Mouse (Mus musculus): ENCODE measurements around the gene Plekhm3. TPM values are rescaled to one million over a fixed set of nuclear protein-coding genes. Genes with fewer than 3 reads are reported as not detected.

Plekhm3 gene
- polyA plus RNA-seq, 1 experiment from 2014 or later = 7.5 TPM

DNA sequence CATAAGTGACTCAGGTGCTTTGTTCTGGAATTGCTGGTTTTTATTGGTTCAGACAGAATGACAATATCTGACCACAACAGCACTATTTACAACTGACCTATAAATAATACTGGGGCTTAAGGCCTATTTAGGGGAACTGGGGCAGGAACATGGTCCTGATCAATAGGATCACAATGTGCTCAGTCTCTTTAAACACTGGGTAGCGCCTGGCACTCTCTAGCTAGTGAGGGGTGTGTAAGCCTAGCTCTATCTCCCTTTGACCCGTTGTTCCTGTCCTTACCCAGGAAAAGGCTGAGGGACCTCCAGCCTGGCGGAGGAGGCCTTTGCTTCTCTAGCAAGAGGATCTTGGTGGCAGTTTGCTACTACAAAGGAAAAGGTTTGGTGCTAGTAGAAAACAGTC, 111.6 kb downstream of the Plekhm3 start:
- Histone ChIP-seq H3K9me3 (replicated peaks) (no peaks in the 10 kb centered on the region), H3K4me3 (no peak overlapping the region), H3K4me1 (peaks cover 23% of the 10 kb centered on the region), H3K9ac (no peak overlapping the region), H3K4me2 (no peak overlapping the region), H3K36me3 (ENCODE audit: poor library complexity, severe bottlenecking) (no peaks in the 10 kb centered on the region), H3K27me3 (no peaks in the 10 kb centered on the region), H3K27ac (no peak overlapping the region)
- no peak for ATAC-seq
- WGBS = 68% methylated on average over 3 of the region's 3 CpGs

DNA sequence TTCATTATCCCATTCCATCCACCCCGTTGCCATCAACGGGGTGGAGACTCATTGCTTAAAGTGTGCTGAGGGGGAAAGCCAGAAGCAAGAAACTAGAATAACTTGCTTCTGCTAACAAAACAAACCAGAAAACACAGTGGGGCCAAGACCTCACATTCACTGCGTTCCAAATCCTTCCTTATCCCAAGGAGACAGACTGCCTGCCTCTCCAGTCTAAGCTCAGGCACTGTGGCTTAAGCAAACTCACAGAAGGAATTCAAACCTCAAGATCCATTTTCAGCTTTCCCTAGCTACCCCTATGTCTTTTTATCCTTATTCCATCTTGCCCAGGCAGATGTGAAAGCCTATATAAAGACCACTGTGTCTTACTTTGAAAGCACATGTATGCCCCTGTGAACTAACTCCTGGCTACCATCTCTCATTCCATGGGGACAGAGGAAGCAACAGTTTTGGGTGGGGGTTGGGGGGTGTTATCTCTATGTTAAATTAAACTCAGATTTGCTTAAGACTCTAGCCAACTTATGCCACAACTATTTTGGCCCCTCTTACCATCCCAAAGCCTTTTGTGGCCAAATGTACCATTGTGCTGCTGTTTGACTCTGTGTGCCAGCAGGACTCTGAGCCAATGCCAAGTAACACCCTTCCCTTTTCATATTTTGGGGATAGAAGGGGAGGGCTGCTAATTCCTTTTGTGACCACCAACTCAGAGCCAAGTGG, 112.6 kb downstream of the Plekhm3 start:
- Histone ChIP-seq H3K4me3 (no peak overlapping the region), H3K36me3 (ENCODE audit: poor library complexity, severe bottlenecking) (no peaks in the 10 kb centered on the region), H3K9ac (no peak overlapping the region), H3K27me3 (no peaks in the 10 kb centered on the region), H3K4me1 (peaks cover 15% of the 10 kb centered on the region), H3K9me3 (replicated peaks) (no peaks in the 10 kb centered on the region), H3K27ac (no peak overlapping the region), H3K4me2 (no peak overlapping the region)
- WGBS = 73% methylated on average over 3 of the region's 3 CpGs
- no peak for ATAC-seq

DNA sequence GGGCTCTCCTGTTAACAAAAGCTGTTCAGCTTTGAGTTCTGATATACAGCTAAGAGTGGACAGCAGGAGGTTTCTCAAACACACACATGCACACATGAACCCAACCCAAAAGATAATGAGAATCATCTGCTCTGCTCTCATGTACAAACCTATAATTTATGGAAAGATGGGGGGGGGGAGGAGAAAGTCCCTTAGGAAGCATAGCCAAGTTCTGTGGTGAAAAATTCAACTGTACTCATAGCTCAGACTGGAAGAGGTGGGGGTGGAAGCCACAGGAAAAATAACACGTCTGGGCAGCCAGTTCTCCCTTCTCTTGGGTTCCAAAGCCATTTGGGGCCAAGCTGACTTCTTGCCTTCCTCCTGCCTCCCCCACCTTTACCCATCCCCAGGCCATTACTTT, 115.7 kb downstream of the Plekhm3 start:
- H3K4me3 ChIP-seq = no peak overlapping the region
- ATAC-seq = no peak
- WGBS = 76% methylated on average over 1 of the region's 1 CpGs
- no peak overlapping the region for H3K27ac ChIP-seq
- no peaks in the 10 kb centered on the region for H3K4me1 ChIP-seq
- H3K9ac ChIP-seq = no peak overlapping the region
- H3K9me3 ChIP-seq (replicated peaks) = no peaks in the 10 kb centered on the region
- H3K4me2 ChIP-seq = no peak overlapping the region
- no peaks in the 10 kb centered on the region for H3K36me3 ChIP-seq (ENCODE audit: poor library complexity, severe bottlenecking)
- H3K27me3 ChIP-seq = no peaks in the 10 kb centered on the region

DNA sequence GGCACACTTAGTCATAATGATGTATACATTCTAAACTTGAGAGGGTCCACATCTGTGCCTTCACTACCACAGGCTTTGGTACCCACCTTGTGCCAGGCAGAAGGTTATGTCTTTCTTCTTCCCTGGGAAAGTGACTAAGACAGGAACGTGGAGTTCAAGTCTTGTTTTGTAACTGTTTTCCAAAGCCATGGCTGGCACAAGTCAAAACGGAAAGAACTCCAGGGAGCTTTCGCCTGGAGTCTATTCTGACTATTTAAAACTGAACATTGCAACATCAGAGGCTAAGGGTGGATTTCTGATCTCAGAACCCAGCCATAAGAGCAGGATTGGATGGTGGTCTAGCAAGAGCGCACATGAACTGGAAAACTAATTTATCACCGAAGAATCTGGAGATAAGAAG, 120.0 kb downstream of the Plekhm3 start:
- Histone ChIP-seq H3K4me2 (no peak overlapping the region), H3K36me3 (ENCODE audit: poor library complexity, severe bottlenecking) (no peaks in the 10 kb centered on the region), H3K4me3 (no peak overlapping the region), H3K9ac (no peak overlapping the region), H3K27ac (no peak overlapping the region), H3K9me3 (replicated peaks) (no peaks in the 10 kb centered on the region), H3K27me3 (no peaks in the 10 kb centered on the region), H3K4me1 (no peaks in the 10 kb centered on the region)
- no peak for ATAC-seq
- WGBS = 87% methylated on average over 5 of the region's 5 CpGs

DNA sequence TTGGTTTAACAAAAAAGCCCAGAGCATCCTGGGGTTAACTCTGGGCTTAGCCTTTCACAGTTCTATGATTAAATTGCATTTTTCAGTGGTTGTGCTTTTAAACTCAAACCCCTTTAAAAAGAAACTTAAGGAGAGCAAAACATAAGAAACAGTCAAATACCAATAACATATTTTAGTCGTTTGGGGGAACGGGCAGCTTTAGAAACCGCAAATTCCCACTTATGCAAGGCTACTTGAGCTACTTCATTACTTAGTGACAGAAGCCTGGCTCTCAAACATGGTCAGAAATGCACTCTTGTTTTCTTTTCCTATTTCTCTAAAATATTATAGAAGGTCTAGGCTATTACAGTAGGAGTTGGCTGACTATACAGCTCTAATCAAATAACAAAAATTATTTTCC, 120.5 kb downstream of the Plekhm3 start:
- no peaks in the 10 kb centered on the region for H3K27me3 ChIP-seq
- no peaks in the 10 kb centered on the region for H3K9me3 ChIP-seq (replicated peaks)
- no peak overlapping the region for H3K4me2 ChIP-seq
- no peak overlapping the region for H3K9ac ChIP-seq
- no peaks in the 10 kb centered on the region for H3K4me1 ChIP-seq
- no peak overlapping the region for H3K27ac ChIP-seq
- H3K36me3 ChIP-seq (ENCODE audit: poor library complexity, severe bottlenecking) = no peaks in the 10 kb centered on the region
- 34% methylated on average over 3 of the region's 3 CpGs for WGBS
- H3K4me3 ChIP-seq = no peak overlapping the region
- no peak for ATAC-seq

DNA sequence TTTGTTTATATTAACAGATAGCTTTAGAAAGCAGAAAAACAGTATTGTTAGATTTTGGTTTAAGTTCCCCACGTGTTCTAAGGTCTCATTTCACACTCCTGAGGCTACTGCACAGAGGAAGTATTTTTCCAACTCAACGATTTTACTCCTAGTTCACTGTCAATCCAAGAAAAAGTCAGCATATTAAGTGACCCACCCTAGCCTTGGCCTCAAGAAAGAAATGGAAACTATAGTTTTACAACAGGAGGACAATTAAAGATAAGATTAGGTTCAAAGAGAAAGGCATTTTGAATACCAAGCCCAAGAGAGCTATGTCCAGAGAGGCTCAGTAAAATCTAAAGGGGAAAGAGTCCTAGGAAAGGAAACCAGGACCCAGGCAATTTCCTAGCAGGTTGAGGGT, 125.1 kb downstream of the Plekhm3 start:
- ATAC-seq = no peak
- Histone ChIP-seq H3K4me1 (no peaks in the 10 kb centered on the region), H3K27ac (no peak overlapping the region), H3K9ac (no peak overlapping the region), H3K9me3 (replicated peaks) (no peaks in the 10 kb centered on the region), H3K4me2 (no peak overlapping the region), H3K36me3 (ENCODE audit: poor library complexity, severe bottlenecking) (no peaks in the 10 kb centered on the region), H3K27me3 (no peaks in the 10 kb centered on the region), H3K4me3 (no peak overlapping the region)
- 78% methylated on average over 2 of the region's 2 CpGs for WGBS

DNA sequence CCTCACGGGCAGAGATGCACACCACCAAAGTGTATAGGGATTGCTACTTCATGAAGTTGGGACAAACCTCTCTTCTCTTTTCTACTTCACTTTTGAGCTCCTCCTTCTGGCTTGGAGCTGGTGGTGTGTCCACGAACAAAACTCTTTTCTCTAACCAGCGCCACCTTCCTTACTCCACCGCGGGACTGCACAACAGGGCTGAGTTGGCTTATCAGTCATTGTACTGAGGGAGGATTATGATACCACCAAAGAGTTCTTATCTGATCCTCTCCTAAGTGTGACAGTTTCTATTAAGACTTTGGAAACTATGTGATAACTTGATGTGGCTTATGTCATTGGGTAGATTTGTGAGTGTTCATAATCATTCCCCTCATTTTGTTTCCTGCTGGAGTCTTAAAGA, 129.2 kb downstream of the Plekhm3 start:
- no peak for ATAC-seq
- Histone ChIP-seq H3K36me3 (ENCODE audit: poor library complexity, severe bottlenecking) (no peaks in the 10 kb centered on the region), H3K4me1 (no peaks in the 10 kb centered on the region), H3K27me3 (no peaks in the 10 kb centered on the region), H3K4me3 (no peak overlapping the region), H3K4me2 (no peak overlapping the region), H3K9ac (no peak overlapping the region), H3K9me3 (replicated peaks) (no peaks in the 10 kb centered on the region), H3K27ac (no peak overlapping the region)
- WGBS = 87% methylated on average over 5 of the region's 5 CpGs

DNA sequence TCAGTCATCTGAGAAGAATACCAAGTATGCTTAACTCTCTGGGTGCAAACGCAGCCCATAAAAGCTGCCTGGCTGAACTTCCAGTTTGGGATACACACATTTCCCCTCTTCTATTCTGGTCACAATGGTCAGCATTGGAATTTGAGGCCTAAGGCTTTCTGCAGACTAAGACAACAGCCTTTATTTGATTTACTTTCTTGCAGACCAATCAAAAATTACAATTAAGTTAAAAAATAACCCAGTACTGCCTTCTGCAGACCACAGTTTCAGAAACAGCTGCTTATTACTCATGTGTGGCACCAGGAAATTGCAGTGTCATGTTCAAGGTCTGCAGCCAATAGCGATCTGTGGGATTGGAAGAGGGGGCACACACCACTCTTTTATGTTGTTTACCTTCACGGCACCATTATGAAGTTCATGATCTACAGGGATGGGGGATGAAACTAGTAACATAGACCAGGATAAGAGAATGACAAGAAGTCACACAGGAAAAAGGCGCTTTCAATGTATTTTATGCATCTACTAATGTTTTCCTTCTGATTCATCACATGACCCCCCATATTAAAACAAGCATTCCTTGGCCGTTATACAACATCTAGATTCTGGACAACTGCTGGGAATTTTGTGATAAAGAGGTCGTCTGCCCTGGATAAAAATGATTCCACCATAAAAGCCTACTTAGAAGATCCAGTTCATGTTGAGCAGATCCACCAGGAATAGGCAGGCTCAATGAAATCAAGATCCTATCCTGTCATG, 130.1 kb downstream of the Plekhm3 start:
- H3K27ac ChIP-seq = no peak overlapping the region
- whole genome bisulfite sequencing = 86% methylated on average over 6 of the region's 6 CpGs
- H3K9me3 ChIP-seq (replicated peaks) = no peaks in the 10 kb centered on the region

DNA sequence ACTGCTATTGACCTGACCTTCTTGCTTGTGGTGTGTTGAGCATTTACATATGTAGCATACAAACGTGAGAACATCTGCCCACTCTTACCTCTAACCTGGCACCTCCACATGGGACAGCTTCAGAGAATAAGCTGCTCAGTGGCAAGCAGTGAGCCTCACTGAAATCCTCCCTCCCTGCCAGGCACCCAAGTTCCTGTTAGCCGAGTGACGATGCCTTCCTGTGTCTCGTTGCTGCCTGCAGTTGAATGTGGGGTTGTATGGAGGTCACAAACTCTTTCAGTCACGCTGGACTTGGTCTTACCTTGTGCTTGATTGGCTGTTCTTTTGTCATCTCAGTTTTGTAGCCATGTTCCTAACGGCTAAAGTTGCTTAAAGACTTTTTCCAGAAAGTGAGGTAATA, 133.1 kb downstream of the Plekhm3 start:
- no peaks in the 10 kb centered on the region for H3K4me1 ChIP-seq
- no peaks in the 10 kb centered on the region for H3K9me3 ChIP-seq (replicated peaks)
- no peak for ATAC-seq
- no peak overlapping the region for H3K4me3 ChIP-seq
- no peaks in the 10 kb centered on the region for H3K36me3 ChIP-seq (ENCODE audit: poor library complexity, severe bottlenecking)
- no peaks in the 10 kb centered on the region for H3K27me3 ChIP-seq
- H3K4me2 ChIP-seq = no peak overlapping the region
- H3K9ac ChIP-seq = no peak overlapping the region
- WGBS = 76% methylated on average over 6 of the region's 6 CpGs
- no peak overlapping the region for H3K27ac ChIP-seq

More for the DNA sequence above, 130.1 kb downstream of the Plekhm3 start:
- no peak overlapping the region for H3K4me3 ChIP-seq
- H3K27me3 ChIP-seq = no peaks in the 10 kb centered on the region
- ATAC-seq = no peak
- H3K36me3 ChIP-seq (ENCODE audit: poor library complexity, severe bottlenecking) = no peaks in the 10 kb centered on the region
- no peak overlapping the region for H3K9ac ChIP-seq
- H3K4me1 ChIP-seq = no peaks in the 10 kb centered on the region
- H3K4me2 ChIP-seq = no peak overlapping the region

DNA sequence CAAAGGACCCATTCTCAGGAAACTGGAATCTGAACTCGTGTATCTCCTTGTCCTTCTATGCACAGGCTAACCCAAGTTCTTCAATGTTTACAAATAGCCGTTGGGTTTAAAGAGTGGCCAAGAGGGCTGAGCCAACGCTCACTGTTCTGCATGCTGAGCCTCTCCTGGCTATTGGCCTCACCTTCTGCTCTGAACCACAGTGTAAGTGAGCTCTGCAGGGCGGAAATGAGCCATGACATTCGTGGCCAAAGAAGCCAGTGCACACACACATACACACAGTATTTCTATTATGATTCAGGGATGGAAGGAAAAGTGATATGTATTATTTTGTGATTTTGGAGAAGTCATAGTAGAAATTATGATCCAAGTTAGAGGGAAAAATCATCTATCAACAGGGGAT, 138.9 kb downstream of the Plekhm3 start:
- WGBS = 93% methylated on average over 5 of the region's 5 CpGs
- Histone ChIP-seq H3K4me3 (no peak overlapping the region), H3K4me1 (no peaks in the 10 kb centered on the region), H3K27ac (no peak overlapping the region), H3K9me3 (replicated peaks) (no peaks in the 10 kb centered on the region), H3K27me3 (no peaks in the 10 kb centered on the region), H3K9ac (no peak overlapping the region), H3K4me2 (no peak overlapping the region), H3K36me3 (ENCODE audit: poor library complexity, severe bottlenecking) (no peaks in the 10 kb centered on the region)
- no peak for ATAC-seq

DNA sequence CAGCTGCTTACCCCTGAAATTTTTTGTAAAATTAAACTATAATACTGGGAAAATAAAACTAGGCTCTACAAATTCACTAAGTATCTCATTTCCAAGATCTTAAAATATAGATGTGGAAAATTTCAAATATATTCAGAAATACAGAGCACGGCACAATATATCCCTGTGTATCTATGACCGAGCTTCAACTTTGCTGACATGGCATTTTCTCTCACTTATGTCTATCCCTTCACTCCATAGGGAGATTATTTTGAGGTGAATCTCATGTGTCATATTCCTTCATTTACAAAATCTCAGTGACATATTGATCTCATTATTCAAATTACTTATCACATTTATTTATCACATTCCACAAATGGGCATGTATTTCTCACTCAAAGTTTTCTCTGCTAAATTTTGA, 143.4 kb downstream of the Plekhm3 start:
- Histone ChIP-seq H3K9ac (no peak overlapping the region), H3K27me3 (no peaks in the 10 kb centered on the region), H3K36me3 (ENCODE audit: poor library complexity, severe bottlenecking) (no peaks in the 10 kb centered on the region), H3K4me3 (no peak overlapping the region), H3K4me1 (peaks cover 9% of the 10 kb centered on the region), H3K4me2 (no peak overlapping the region), H3K9me3 (replicated peaks) (no peaks in the 10 kb centered on the region), H3K27ac (no peak overlapping the region)
- ATAC-seq = no peak
- 94% methylated on average over 2 of the region's 2 CpGs for WGBS

DNA sequence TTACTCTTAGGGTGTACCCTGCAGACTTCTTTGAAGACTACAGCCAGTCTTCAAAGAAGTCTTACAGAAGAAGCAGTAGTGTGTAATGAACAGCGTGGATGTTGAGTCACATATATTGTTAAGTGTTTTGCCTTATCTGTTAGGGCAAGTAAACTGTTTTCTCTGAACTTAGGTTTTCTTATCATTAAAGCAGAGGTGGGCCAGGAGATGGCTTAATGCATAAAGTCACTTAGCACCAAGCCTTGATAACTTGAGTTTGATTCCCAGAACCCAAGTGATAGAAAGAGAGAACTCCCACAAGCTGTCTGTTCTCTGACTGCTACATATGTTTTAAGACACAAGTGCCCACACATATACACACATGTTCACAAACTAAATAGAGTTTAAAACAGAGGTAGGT, 144.7 kb downstream of the Plekhm3 start:
- 100% methylated on average over 1 of the region's 1 CpGs for WGBS
- Histone ChIP-seq H3K4me2 (no peak overlapping the region), H3K4me1 (peaks cover 9% of the 10 kb centered on the region), H3K9me3 (replicated peaks) (no peaks in the 10 kb centered on the region), H3K36me3 (ENCODE audit: poor library complexity, severe bottlenecking) (no peaks in the 10 kb centered on the region), H3K27ac (no peak overlapping the region), H3K9ac (no peak overlapping the region), H3K4me3 (no peak overlapping the region), H3K27me3 (no peaks in the 10 kb centered on the region)
- no peak for ATAC-seq
